Mouse (Mus musculus) liver, adult 2 months (tissue): Measurements from ENCODE around the gene Gstm1. TPM values are rescaled to one million over a fixed set of nuclear protein-coding genes. Genes with fewer than 3 reads are reported as not detected.

ENCODE experiments used
- DNase-seq: peaks from one replicate; pipeline ENCODE4 v3.0.0-alpha.2; 2011; ENCODE audit warnings: low read depth, low spot score; ENCODE audit errors: extremely low read depth
- H3K27ac ChIP-seq: fragments of 200-500 bp; replicated peaks from 2 replicates; pipeline ENCODE4 v1.5.1; 2012; ENCODE audit warnings: low read depth, mild to moderate bottlenecking, control low read depth, inconsistent platforms, low read length; ENCODE audit not compliant: insufficient read depth
- H3K27me3 ChIP-seq: fragments of 200-500 bp; 2 replicates; pipeline ENCODE4 v1.6.1; 2012; ENCODE audit warnings: mild to moderate bottlenecking, moderate library complexity, low read length, inconsistent platforms; ENCODE audit not compliant: control insufficient read depth, insufficient read depth
- H3K36me3 ChIP-seq: fragments of 200-500 bp; 2 replicates; pipeline ENCODE4 v1.6.1; 2012; ENCODE audit warnings: low read length, inconsistent platforms; ENCODE audit not compliant: control insufficient read depth, insufficient read depth
- H3K4me1 ChIP-seq: fragments of 200-500 bp; 2 replicates; pipeline ENCODE4 v1.6.1; 2011; ENCODE audit warnings: low read length; ENCODE audit not compliant: control insufficient read depth, insufficient read depth
- H3K4me3 ChIP-seq: fragments of 200-500 bp; 2 replicates; pipeline ENCODE4 v1.5.1; 2011; ENCODE audit warnings: low read depth, mild to moderate bottlenecking, control low read depth, low read length, moderate library complexity; ENCODE audit not compliant: insufficient read depth
- H3K79me2 ChIP-seq: fragments of 200-500 bp; 2 replicates; pipeline ENCODE4 v1.6.1; 2012; ENCODE audit warnings: inconsistent platforms, mild to moderate bottlenecking, low read length, moderate library complexity; ENCODE audit not compliant: control insufficient read depth, insufficient read depth
- H3K9ac ChIP-seq: fragments of 200-500 bp; 2 replicates; pipeline ENCODE4 v1.6.1; 2012; ENCODE audit warnings: low read depth, mild to moderate bottlenecking, control low read depth, inconsistent platforms, low read length
- CTCF ChIP-seq: fragments of 200-500 bp; IDR thresholded peaks from 2 replicates; pipeline ENCODE4 v1.5.1; 2011; ENCODE audit warnings: low read depth, low read length, control low read depth
- POLR2A ChIP-seq: fragments of 200-500 bp; IDR thresholded peaks from 2 replicates; pipeline ENCODE4 v1.6.1; 2011; ENCODE audit warnings: low read length, control low read depth; ENCODE audit not compliant: insufficient read depth; ENCODE audit errors: extremely low read depth
- WGBS: fragments of 180-500 bp; shearing (Covaris S2); methylation state at CpG from one replicate; pipeline ENCODE4 v1.1.7; 2018; 5-methylcytosine and 5-hydroxymethylcytosine counted together
- polyA plus RNA-seq: library from polyadenylated mRNA; depleted of rRNA; stranded (reverse); fragments of >200 nt; gene quantifications from 2 replicates; pipeline ENCODE4 v1.2.3, GENCODE M21; 2012
- total RNA-seq: library from RNA; depleted of rRNA; stranded (reverse); fragments of >200 nt; gene quantifications from 2 replicates; pipeline ENCODE4 v1.2.3, GENCODE M21; 2014

Gstm1 gene
- total and polyA plus RNA-seq, 2 experiments: 474 to 6,847 TPM

- no peak for DNase-seq
- Histone ChIP-seq H3K4me3 (no peak overlapping the region), H3K9ac (no peak overlapping the region), H3K79me2 (no peaks in the 10 kb centered on the region), H3K4me1 (peaks cover 7% of the 10 kb centered on the region; the same call in 1 of the 2 replicates), H3K27ac (no peak overlapping the region), H3K27me3 (no peaks in the 10 kb centered on the region), H3K36me3 (no peaks in the 10 kb centered on the region)
- WGBS: 89% methylated on average over 5 of the region's 5 CpGs
- TF ChIP-seq POLR2A: no peak
- TF ChIP-seq CTCF: no peak
Observed at GRCm38 (mm10) chr3:108050493-108050892, 32.7 kb upstream of the Gstm1 start.

- Histone ChIP-seq H3K9ac (no peak overlapping the region), H3K27me3 (no peaks in the 10 kb centered on the region), H3K79me2 (no peaks in the 10 kb centered on the region), H3K27ac (no peak overlapping the region), H3K4me3 (no peak overlapping the region), H3K36me3 (no peaks in the 10 kb centered on the region), H3K4me1 (peaks cover 14% of the 10 kb centered on the region; the same call in 1 of the 2 replicates)
- TF ChIP-seq CTCF: no peak
- TF ChIP-seq POLR2A: no peak
- DNase-seq: peak; percentile 65
- 23% methylated on average over 3 of the region's 3 CpGs for WGBS
Observed at GRCm38 (mm10) chr3:108048306-108048705, 30.5 kb upstream of the Gstm1 start.

GRCm38 (mm10) chr3:108046944-108047655 is 29.3 kb upstream of the Gstm1 start:
- no peak overlapping the region for H3K27ac ChIP-seq
- H3K4me3 ChIP-seq: no peak overlapping the region
- H3K27me3 ChIP-seq: no peaks in the 10 kb centered on the region
- no peaks in the 10 kb centered on the region for H3K36me3 ChIP-seq
- no peak overlapping the region for H3K9ac ChIP-seq
- no peak for TF ChIP-seq POLR2A
- no peak for TF ChIP-seq CTCF
- peaks cover 16% of the 10 kb centered on the region; the same call in 1 of the 2 replicates for H3K4me1 ChIP-seq
- peak; percentile 70 for DNase-seq
- H3K79me2 ChIP-seq: no peaks in the 10 kb centered on the region
- WGBS: 77% methylated on average over 2 of the region's 2 CpGs

- Histone ChIP-seq H3K27me3 (no peaks in the 10 kb centered on the region), H3K4me1 (peaks cover 32% of the 10 kb centered on the region), H3K4me3 (peak within 1 kb of the TSS; percentile 49), H3K27ac (peak within 1 kb of the TSS; percentile 82), H3K79me2 (no peaks in the 10 kb centered on the region), H3K9ac (peak within 1 kb of the TSS; percentile 57), H3K36me3 (no peaks in the 10 kb centered on the region)
- DNase-seq: peak; percentile 96
- WGBS: 5% methylated on average over 29 of the region's 29 CpGs
- TF ChIP-seq POLR2A: peak; percentile 59; the same call in 1 of the 2 replicates
- TF ChIP-seq CTCF: 0 out of 2 replicates have a peak, but pooled peaks have one; percentile 5
Observed at GRCm38 (mm10) chr3:108044394-108045140, 26.8 kb upstream of the Gstm1 start, which contains the start of gene Gstm4. Gstm4 (minus strand) TSS chr3:108044894.

- Histone ChIP-seq H3K9ac (no peak overlapping the region), H3K4me3 (no peak overlapping the region), H3K79me2 (no peaks in the 10 kb centered on the region), H3K4me1 (peaks cover 22% of the 10 kb centered on the region), H3K36me3 (no peaks in the 10 kb centered on the region), H3K27me3 (no peaks in the 10 kb centered on the region), H3K27ac (no peak overlapping the region)
- DNase-seq: peak; percentile 34
- no peak for TF ChIP-seq CTCF
- no peak for TF ChIP-seq POLR2A
- WGBS: 58% methylated on average over 5 of the region's 5 CpGs
Observed at GRCm38 (mm10) chr3:108033156-108033555, 15.4 kb upstream of the Gstm1 start.
